Mouse (Mus musculus) forebrain, embryonic 12.5 days (tissue): ENCODE data around the gene Olfr1417. TPM values are rescaled to one million over a fixed set of nuclear protein-coding genes. Genes with fewer than 3 reads are reported as not detected.
"Not testable (repeated sequence)": the region's sequence is repeated elsewhere in the genome, so short reads cannot be mapped to it uniquely, and the experiment has no call there.

Experiments used
- ATAC-seq: fragments of 200-750 bp; cut with Nextera tagmentation; 2 replicates; pipeline ENCODE4 v1.8.0; 2017; ENCODE audit warnings: moderate TSS enrichment; ENCODE audit not compliant: low FRiP score
- H3K27ac ChIP-seq: fragments of 300-500 bp; sonication (generic); 2 replicates; pipeline ENCODE4 v1.5.1; 2016; ENCODE audit warnings: mild to moderate bottlenecking
- H3K27me3 ChIP-seq: fragments of 300-500 bp; sonication (generic); 2 replicates; pipeline ENCODE4 v1.6.1; 2016; ENCODE audit warnings: mild to moderate bottlenecking
- H3K36me3 ChIP-seq: fragments of 300-500 bp; sonication (generic); replicated peaks from 2 replicates; pipeline ENCODE4 v1.6.1; 2016; ENCODE audit warnings: mild to moderate bottlenecking
- H3K4me1 ChIP-seq: fragments of 300-500 bp; sonication (generic); 2 replicates; pipeline ENCODE4 v1.6.1; 2016
- H3K4me2 ChIP-seq: fragments of 300-500 bp; sonication (generic); 2 replicates; pipeline ENCODE4 v1.6.1; 2016; ENCODE audit warnings: mild to moderate bottlenecking, moderate library complexity
- H3K4me3 ChIP-seq: fragments of 300-500 bp; sonication (generic); replicated peaks from 2 replicates; pipeline ENCODE4 v1.5.1; 2016; ENCODE audit warnings: mild to moderate bottlenecking
- H3K9ac ChIP-seq: fragments of 300-500 bp; sonication (generic); 2 replicates; pipeline ENCODE4 v1.6.1; 2016; ENCODE audit warnings: mild to moderate bottlenecking
- H3K9me3 ChIP-seq: fragments of 300-500 bp; sonication (generic); 2 replicates; pipeline ENCODE4 v1.6.1; 2016
- WGBS: fragments of 180-500 bp; shearing (Covaris S2); methylation state at CpG from one replicate; pipeline ENCODE4 v1.1.7; 2016; 5-methylcytosine and 5-hydroxymethylcytosine counted together
- polyA plus RNA-seq: library from polyadenylated mRNA; unstranded; fragments of >200 nt; fragmentation: Nextera tagmentation; extraction: Ambion mirVana; gene quantifications from 2 replicates; pipeline ENCODE4 v1.2.1, GENCODE M21; 2016

The Olfr1417 gene
- not detected in 2 replicates for polyA plus RNA-seq

DNA sequence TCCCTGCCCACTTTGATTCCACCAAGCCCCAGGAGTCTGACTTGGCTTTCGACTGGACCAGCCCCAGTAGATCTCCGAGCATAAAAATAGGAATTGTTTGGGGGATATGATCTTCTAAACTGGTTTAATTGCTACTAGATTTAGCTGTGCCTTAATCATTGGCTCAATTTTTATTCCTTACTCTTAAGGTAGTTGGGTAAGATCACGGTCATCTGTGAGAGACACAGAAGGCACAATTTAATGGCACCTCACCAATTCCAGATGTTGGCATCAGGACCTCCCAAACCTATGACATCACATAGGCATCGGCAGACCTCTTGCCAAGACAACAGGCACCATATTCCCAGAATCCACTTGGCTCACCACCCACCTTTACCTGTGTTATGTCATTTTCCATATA lies at the start of gene Olfr1417:
Gene Olfr1417, minus strand, starts transcription at position 101 of the 400 bp plus-strand sequence.
- no peak for ATAC-seq
- Histone ChIP-seq H3K4me2 (no peak within 1 kb of the TSS), H3K9me3 (no peaks in the 10 kb centered on the region), H3K36me3 (no peaks in the 10 kb centered on the region), H3K27ac (no peak within 1 kb of the TSS), H3K9ac (no peak within 1 kb of the TSS), H3K4me3 (no peak within 1 kb of the TSS), H3K27me3 (no peaks in the 10 kb centered on the region), H3K4me1 (no peaks in the 10 kb centered on the region)
- 90% methylated on average over 4 of the region's 4 CpGs for WGBS

DNA sequence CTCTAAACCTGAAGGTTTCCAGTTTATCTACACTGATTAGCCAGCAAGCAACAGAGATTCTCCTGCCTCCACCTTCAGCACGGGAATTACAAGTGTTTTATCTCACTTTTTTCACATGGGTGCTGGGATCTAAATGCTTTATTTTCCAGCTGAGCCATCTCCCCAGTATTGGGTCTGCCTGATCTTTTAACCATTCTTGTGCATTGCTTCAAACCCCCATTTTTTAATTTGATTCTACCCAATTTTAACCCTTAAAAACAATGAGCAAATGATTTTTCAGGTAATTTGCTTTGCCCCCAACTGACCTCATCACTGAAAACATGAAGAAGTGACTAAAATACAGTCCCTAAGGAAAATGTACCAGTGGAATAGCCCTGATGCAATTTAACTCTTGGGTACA lies 47.2 kb upstream of the Olfr1417 start, which contains the start of gene Olfr1420:
Gene Olfr1420, plus strand, starts transcription at position 301 of the 400 bp plus-strand sequence.
- 63% methylated on average over 1 of the region's 1 CpGs for WGBS
- Histone ChIP-seq H3K9ac (no peak within 1 kb of the TSS), H3K9me3 (no peaks in the 10 kb centered on the region), H3K27ac (no peak within 1 kb of the TSS), H3K4me2 (no peak within 1 kb of the TSS), H3K27me3 (no peaks in the 10 kb centered on the region), H3K4me1 (no peaks in the 10 kb centered on the region), H3K4me3 (no peak within 1 kb of the TSS), H3K36me3 (no peaks in the 10 kb centered on the region)
- no peak for ATAC-seq

DNA sequence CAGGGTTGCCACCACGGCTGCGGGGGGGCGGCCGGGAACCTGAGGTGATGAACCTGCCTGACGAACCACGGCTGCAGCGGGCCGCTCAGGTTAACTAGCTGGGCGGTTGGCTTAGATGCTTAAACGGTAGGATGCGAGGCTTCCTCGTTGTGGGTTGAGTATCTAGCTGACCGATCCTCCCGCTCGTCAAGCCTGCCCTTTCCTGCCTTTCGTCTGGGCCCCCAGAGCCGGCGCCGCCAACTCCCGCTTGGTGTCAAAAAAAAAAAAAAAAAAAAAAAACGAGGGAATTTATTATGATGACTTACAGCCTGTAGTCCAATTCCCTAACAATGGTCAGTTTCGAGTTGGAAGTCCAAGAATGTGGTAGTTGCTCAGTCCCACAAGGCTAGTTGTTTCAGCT lies 39.4 kb upstream of the Olfr1417 start:
- not testable (repeated sequence) for H3K27ac ChIP-seq, H3K4me2 ChIP-seq, H3K36me3 ChIP-seq, H3K4me1 ChIP-seq, H3K9ac ChIP-seq, H3K27me3 ChIP-seq, H3K9me3 ChIP-seq, ATAC-seq, H3K4me3 ChIP-seq
- 70% methylated on average over 22 of the region's 22 CpGs for WGBS

DNA sequence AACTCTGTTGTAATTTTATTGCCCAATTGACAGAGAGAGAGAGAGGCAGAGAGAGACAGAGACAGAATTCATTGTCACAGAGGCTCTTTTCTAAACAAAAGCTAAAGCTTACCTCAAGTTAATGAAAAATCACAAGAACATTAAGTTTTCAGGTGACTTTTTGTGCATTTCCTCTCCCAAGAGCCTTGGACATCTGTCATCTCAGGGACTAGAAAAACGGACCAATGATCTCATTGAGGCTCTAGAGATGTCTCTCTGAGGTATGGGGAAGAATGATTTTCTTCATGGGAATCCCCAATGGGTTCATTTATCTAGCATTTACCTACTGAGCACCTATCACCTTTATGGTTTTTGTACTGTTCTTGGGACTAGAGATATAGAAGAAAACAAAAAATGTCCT lies 36.0 kb upstream of the Olfr1417 start, which contains the start of gene Olfr1419:
Gene Olfr1419, minus strand, starts transcription at position 101 of the 400 bp plus-strand sequence.
- Histone ChIP-seq H3K4me1 (no peaks in the 10 kb centered on the region), H3K9ac (no peak within 1 kb of the TSS), H3K36me3 (no peaks in the 10 kb centered on the region), H3K27me3 (no peaks in the 10 kb centered on the region), H3K4me3 (no peak within 1 kb of the TSS), H3K4me2 (no peak within 1 kb of the TSS), H3K27ac (no peak within 1 kb of the TSS), H3K9me3 (no peaks in the 10 kb centered on the region)
- WGBS: 59% methylated on average over 1 of the region's 1 CpGs
- ATAC-seq: no peak

DNA sequence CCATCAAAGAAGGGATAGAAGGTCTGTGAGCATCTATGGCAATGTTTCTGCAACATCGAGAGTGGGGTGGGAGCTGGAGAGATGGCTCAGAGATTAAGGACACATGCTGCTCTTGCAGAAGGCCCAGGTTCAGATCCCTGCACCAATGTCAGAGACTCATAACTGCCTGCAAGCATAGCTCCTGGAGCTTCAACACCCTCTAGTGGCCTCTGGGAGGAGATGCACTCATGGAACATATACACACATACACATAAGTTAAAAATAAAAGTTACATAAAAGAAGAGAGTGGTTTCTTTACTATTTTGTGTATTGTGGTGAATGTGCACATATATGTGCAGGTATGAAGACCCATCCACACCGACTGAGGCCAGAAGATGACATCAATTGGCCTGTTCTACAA lies 28.8 kb upstream of the Olfr1417 start:
- WGBS: 78% methylated on average over 2 of the region's 2 CpGs
- no peak for ATAC-seq
- H3K9me3 ChIP-seq: no peaks in the 10 kb centered on the region
- no peak overlapping the region for H3K4me3 ChIP-seq
- no peaks in the 10 kb centered on the region for H3K27me3 ChIP-seq
- no peak overlapping the region for H3K27ac ChIP-seq
- no peaks in the 10 kb centered on the region for H3K36me3 ChIP-seq
- no peak overlapping the region for H3K4me2 ChIP-seq
- no peak overlapping the region for H3K9ac ChIP-seq
- H3K4me1 ChIP-seq: no peaks in the 10 kb centered on the region

DNA sequence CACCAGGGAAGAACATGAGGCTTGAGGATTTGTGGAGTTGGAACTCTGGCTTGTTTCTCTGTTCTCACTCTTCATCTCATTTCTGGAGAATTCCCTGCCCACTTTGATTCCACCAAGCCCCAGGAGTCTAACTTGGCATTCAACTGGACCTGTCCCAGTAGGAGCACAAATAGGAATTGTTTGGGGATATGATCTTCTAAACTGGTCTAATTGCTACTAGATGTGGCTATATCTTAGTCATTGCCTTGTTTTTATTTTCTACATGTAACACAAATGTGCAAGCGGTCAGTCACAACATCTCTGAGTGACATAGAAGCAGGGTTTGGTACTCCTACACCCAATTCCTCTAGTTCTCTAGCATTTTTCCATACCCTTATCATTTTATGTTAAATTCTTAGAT lies 21.9 kb upstream of the Olfr1417 start, which contains the start of gene Olfr1418:
Gene Olfr1418, minus strand, starts transcription at position 101 of the 400 bp plus-strand sequence.
- no peak for ATAC-seq
- no peaks in the 10 kb centered on the region for H3K4me1 ChIP-seq
- H3K27me3 ChIP-seq: no peaks in the 10 kb centered on the region
- H3K4me2 ChIP-seq: no peak within 1 kb of the TSS
- H3K9me3 ChIP-seq: no peaks in the 10 kb centered on the region
- H3K27ac ChIP-seq: no peak within 1 kb of the TSS
- H3K9ac ChIP-seq: no peak within 1 kb of the TSS
- H3K36me3 ChIP-seq: no peaks in the 10 kb centered on the region
- WGBS: 87% methylated on average over 1 of the region's 1 CpGs
- H3K4me3 ChIP-seq: no peak within 1 kb of the TSS

DNA sequence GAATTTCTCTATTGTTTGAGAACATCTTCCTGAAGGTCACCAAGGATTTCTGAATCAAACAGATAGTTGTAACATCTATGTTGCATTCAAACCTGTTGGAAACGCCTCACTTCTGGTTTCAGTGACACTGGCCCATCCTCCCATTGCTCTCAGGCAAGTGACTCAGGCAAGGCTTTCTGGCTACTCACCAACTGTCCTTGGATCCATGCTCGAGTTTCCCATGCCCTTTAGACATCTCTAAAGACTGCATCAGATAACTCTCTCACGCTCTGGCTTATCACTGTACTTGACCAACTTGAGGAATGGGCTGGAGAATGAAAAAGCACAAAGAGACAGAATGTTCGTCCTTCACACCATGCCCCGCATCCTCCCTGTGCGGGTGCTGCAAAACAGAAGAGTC lies 17.5 kb upstream of the Olfr1417 start:
- ATAC-seq: no peak

DNA sequence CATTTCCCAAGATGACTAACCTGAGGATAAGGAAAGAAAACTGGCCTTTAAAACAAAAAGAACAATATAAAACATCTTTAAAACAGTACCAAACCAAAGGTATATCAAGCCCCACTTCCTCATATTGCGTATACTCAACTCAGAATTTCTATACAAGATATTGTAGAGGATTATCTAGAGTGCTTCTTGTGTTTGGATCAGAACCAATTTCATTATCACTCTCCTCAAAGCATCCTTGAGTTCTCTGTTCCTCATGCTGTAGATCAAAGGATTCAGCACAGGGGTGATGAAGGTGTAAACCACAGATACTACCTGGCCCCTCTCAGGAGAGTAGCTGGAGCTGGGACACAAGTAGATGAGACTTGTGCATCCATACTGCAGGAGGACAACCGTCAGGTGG lies 15.8 kb upstream of the Olfr1417 start:
- Histone ChIP-seq H3K9ac (no peak overlapping the region), H3K27me3 (no peaks in the 10 kb centered on the region), H3K36me3 (no peaks in the 10 kb centered on the region), H3K9me3 (no peaks in the 10 kb centered on the region), H3K4me3 (no peak overlapping the region), H3K4me2 (no peak overlapping the region), H3K27ac (no peak overlapping the region), H3K4me1 (no peaks in the 10 kb centered on the region)
- 78% methylated on average over 2 of the region's 2 CpGs for WGBS
- no peak for ATAC-seq

More for the DNA sequence above, 17.5 kb upstream of the Olfr1417 start:
- Histone ChIP-seq H3K4me3 (no peak overlapping the region), H3K9me3 (no peaks in the 10 kb centered on the region), H3K27ac (no peak overlapping the region), H3K27me3 (no peaks in the 10 kb centered on the region), H3K4me2 (no peak overlapping the region), H3K9ac (no peak overlapping the region), H3K36me3 (no peaks in the 10 kb centered on the region), H3K4me1 (no peaks in the 10 kb centered on the region)
- whole genome bisulfite sequencing: 82% methylated on average over 6 of the region's 6 CpGs

DNA sequence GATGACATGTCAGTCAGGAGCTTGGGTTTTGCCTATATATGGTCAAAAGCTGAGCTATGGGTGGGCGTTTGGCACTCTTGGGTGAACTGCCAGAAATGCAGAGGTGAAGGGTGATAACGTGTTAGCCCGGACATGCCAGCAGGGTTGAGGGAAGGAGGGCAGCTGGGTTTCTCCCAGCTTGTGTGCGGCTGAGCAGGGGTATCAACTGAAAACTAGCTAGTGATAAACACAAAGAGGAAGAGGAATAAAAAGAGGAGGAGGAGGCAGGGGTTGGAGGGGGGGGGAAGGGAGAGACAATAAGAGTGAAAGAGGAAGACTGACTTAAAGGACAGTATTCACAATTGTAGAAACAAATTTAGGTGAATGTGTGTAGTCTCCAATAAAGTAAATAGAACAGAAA lies 13.6 kb upstream of the Olfr1417 start:
- H3K4me3 ChIP-seq: no peak overlapping the region
- H3K27ac ChIP-seq: no peak overlapping the region
- no peaks in the 10 kb centered on the region for H3K9me3 ChIP-seq
- H3K36me3 ChIP-seq: no peaks in the 10 kb centered on the region
- no peaks in the 10 kb centered on the region for H3K27me3 ChIP-seq
- ATAC-seq: no peak
- H3K9ac ChIP-seq: no peak overlapping the region
- H3K4me1 ChIP-seq: no peaks in the 10 kb centered on the region
- 68% methylated on average over 4 of the region's 4 CpGs for WGBS
- H3K4me2 ChIP-seq: no peak overlapping the region

DNA sequence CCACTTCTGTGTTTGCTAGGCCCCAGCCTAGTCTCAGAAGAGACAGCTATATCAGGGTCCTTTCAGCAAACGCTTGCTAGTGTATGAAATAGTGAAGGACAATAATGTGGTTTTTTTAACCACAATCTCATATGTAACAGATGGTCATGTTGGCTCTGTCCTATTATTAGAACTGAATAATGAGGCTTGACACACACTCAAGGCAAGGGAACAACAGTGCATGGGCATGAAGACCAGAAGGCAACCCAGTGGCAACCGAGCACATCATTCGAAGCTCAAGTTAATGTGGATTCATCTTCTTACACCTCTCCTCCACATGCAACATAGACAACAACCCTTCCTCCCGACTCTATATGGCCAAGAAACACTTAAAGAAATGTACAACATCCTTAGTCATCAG lies 7.3 kb upstream of the Olfr1417 start:
- Histone ChIP-seq H3K4me3 (no peak overlapping the region), H3K4me2 (no peak overlapping the region), H3K36me3 (no peaks in the 10 kb centered on the region), H3K9me3 (no peaks in the 10 kb centered on the region), H3K27ac (no peak overlapping the region), H3K4me1 (no peaks in the 10 kb centered on the region), H3K27me3 (no peaks in the 10 kb centered on the region), H3K9ac (no peak overlapping the region)
- ATAC-seq: no peak
- WGBS: 87% methylated on average over 4 of the region's 4 CpGs

DNA sequence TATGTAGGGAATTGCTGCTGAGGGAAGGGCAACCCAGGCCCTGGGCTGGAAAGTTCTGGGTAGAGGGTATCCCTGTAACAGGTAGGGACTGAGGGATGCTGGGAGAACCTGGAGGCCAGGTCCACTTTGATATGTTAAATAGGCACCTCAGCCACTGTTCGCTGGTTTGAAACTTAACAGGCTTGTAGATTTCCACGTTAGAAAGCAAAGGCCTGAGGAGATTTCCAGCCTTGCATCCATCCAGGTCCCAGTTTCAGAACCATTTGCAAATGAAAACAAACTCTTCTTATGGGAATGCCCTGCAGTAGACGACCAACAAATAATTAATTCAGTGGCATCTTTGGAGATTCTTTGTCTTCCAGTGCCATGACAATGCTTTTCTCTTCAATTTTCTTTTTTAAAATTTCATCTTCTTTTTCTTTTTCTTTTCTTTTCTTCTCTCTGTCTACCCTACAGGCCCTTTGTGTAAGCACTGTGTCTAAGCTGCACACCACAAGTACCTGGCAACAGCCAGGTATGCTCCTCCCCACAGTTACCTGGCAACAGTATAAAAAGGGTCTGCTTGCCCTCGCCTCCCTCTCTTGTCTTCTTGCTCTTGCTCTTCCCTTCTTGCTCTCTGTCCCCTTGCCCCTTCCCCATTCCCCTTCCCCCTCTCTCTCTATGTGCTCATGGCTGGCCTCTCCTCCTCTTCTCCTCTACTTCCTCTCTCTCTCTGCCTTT lies 15.5 kb downstream of the Olfr1417 start:
- Histone ChIP-seq H3K27ac (no peak overlapping the region), H3K36me3 (no peaks in the 10 kb centered on the region), H3K9me3 (no peaks in the 10 kb centered on the region), H3K4me1 (peaks cover 12% of the 10 kb centered on the region), H3K9ac (no peak overlapping the region), H3K4me2 (no peak overlapping the region), H3K4me3 (no peak overlapping the region), H3K27me3 (peaks cover 17% of the 10 kb centered on the region)
- ATAC-seq: no peak
- 23% methylated on average over 4 of the region's 4 CpGs for WGBS

DNA sequence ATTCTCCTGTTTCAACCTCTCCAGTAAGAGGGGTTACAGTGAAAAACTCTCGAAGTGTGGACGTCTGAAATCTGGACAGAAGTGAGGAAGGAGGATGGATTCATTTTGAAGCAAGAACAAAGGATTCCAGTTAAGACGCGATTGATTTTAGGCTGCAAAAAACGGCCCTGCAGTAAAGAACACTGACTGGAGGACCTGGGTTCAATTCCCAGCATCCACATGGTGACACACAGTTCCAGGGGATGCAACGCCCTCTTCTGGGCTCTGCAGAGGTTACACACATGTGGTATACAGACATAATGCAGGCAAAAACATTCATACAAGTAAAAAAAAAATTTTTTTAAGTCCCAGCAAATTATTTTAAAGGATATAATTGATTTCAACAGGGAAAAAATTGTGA lies 18.8 kb downstream of the Olfr1417 start:
- peak overlapping the region; percentile 69; the same call in 1 of the 2 replicates for H3K4me3 ChIP-seq
- H3K4me1 ChIP-seq: peaks cover 19% of the 10 kb centered on the region
- H3K9ac ChIP-seq: no peak overlapping the region
- WGBS: 30% methylated on average over 6 of the region's 6 CpGs
- H3K4me2 ChIP-seq: peak overlapping the region; percentile 97
- peaks cover 43% of the 10 kb centered on the region for H3K27me3 ChIP-seq
- no peaks in the 10 kb centered on the region for H3K36me3 ChIP-seq
- H3K9me3 ChIP-seq: no peaks in the 10 kb centered on the region
- no peak overlapping the region for H3K27ac ChIP-seq
- no peak; the same call in 1 of the 2 replicates for ATAC-seq

DNA sequence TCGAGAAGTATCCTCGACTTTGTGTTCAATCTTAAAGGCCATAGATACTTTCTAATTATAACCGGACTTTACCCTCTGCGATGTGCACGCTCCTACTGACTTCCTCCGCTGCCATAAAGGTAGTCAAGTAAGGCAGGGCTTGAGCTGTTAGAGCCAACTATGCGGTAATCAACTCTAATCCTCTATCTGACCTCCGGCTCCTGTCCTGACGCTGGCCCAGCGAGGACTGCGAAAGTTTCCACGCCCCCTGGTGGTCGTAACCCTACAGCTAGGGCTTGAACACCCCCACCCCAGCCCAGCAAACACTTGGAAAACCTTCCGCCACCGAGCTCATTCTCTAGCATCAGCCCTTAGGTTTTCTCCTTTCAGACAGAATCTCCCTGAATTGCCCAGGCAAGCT lies 19.2 kb downstream of the Olfr1417 start:
- ATAC-seq: peak; percentile 84
- Histone ChIP-seq H3K4me2 (peak overlapping the region; percentile 97), H3K4me1 (peaks cover 19% of the 10 kb centered on the region), H3K9ac (no peak overlapping the region), H3K27ac (no peak overlapping the region), H3K4me3 (peak overlapping the region; percentile 69), H3K27me3 (peaks cover 47% of the 10 kb centered on the region), H3K9me3 (no peaks in the 10 kb centered on the region), H3K36me3 (no peaks in the 10 kb centered on the region)
- WGBS: 1% methylated on average over 15 of the region's 15 CpGs
